Mouse (Mus musculus): ENCODE measurements around the gene Rnf34.

- TF ChIP-seq CTCF (IDR thresholded peaks at IDR 0.05): no peak
- no peak for TF ChIP-seq EP300 (IDR thresholded peaks at IDR 0.05)
These were observed 40.5 kb downstream of the Rnf34 start for GRCm38 (mm10) chr5:122890396-122890795.

Data from lung, postnatal 0 days (tissue).